Mouse (Mus musculus): ENCODE measurements around the gene Sema6d. TPM values are rescaled to one million over a fixed set of nuclear protein-coding genes. Genes with fewer than 3 reads are reported as not detected.

Gene Sema6d
- polyA plus RNA-seq, 1 experiment: 0.60 TPM

GRCm38 (mm10) chr2:124435382-124436002, 345.7 kb downstream of the Sema6d start:
- H3K4me3 ChIP-seq (ENCODE audit: low read depth, low read length): no peak overlapping the region
- no peak for TF ChIP-seq EP300 (IDR thresholded peaks at IDR 0.05; ENCODE audit: insufficient read depth, low read depth, low read length)
- no peak for TF ChIP-seq CTCF (IDR thresholded peaks at IDR 0.05; ENCODE audit: low read depth, low read length)
- TF ChIP-seq POLR2A (IDR thresholded peaks at IDR 0.05; ENCODE audit: insufficient read depth, low read length): no peak
- no peak overlapping the region for H3K9ac ChIP-seq (ENCODE audit: low read depth, poor library complexity, severe bottlenecking)
- no peak overlapping the region for H3K27ac ChIP-seq (ENCODE audit: insufficient read depth, low read length)
- H3K9me3 ChIP-seq (replicated peaks; ENCODE audit: control insufficient read depth, insufficient read depth, low read length, poor library complexity, severe bottlenecking): no peaks in the 10 kb centered on the region
- no peaks in the 10 kb centered on the region for H3K4me1 ChIP-seq (ENCODE audit: control insufficient read depth, insufficient read depth, low read length)
- H3K36me3 ChIP-seq (ENCODE audit: control insufficient read depth, insufficient read depth, low read length, poor library complexity, severe bottlenecking): no peaks in the 10 kb centered on the region
- no peaks in the 10 kb centered on the region for H3K27me3 ChIP-seq (ENCODE audit: control insufficient read depth, insufficient read depth, low read length, poor library complexity, severe bottlenecking)

GRCm38 (mm10) chr2:124436704-124437103, 346.9 kb downstream of the Sema6d start:
- Histone ChIP-seq H3K4me3 (ENCODE audit: low read depth, low read length) (no peak overlapping the region), H3K9me3 (replicated peaks; ENCODE audit: control insufficient read depth, insufficient read depth, low read length, poor library complexity, severe bottlenecking) (no peaks in the 10 kb centered on the region), H3K27ac (ENCODE audit: insufficient read depth, low read length) (no peak overlapping the region), H3K4me1 (ENCODE audit: control insufficient read depth, insufficient read depth, low read length) (no peaks in the 10 kb centered on the region), H3K27me3 (ENCODE audit: control insufficient read depth, insufficient read depth, low read length, poor library complexity, severe bottlenecking) (no peaks in the 10 kb centered on the region), H3K36me3 (ENCODE audit: control insufficient read depth, insufficient read depth, low read length, poor library complexity, severe bottlenecking) (no peaks in the 10 kb centered on the region), H3K9ac (ENCODE audit: low read depth, poor library complexity, severe bottlenecking) (no peak overlapping the region)
- TF ChIP-seq CTCF (IDR thresholded peaks at IDR 0.05; ENCODE audit: low read depth, low read length) (no peak), POLR2A (IDR thresholded peaks at IDR 0.05; ENCODE audit: insufficient read depth, low read length) (no peak), EP300 (IDR thresholded peaks at IDR 0.05; ENCODE audit: insufficient read depth, low read depth, low read length) (no peak)

- no peaks in the 10 kb centered on the region for H3K27me3 ChIP-seq (ENCODE audit: control insufficient read depth, insufficient read depth, low read length, poor library complexity, severe bottlenecking)
- TF ChIP-seq EP300 (IDR thresholded peaks at IDR 0.05; ENCODE audit: insufficient read depth, low read depth, low read length): no peak
- no peak for TF ChIP-seq CTCF (IDR thresholded peaks at IDR 0.05; ENCODE audit: low read depth, low read length)
- no peak for TF ChIP-seq POLR2A (IDR thresholded peaks at IDR 0.05; ENCODE audit: insufficient read depth, low read length)
These were observed 354.4 kb downstream of the Sema6d start for GRCm38 (mm10) chr2:124444199-124444598.

GRCm38 (mm10) chr2:124455881-124456280, 366.1 kb downstream of the Sema6d start:
- Histone ChIP-seq H3K4me1 (ENCODE audit: control insufficient read depth, insufficient read depth, low read length) (no peaks in the 10 kb centered on the region), H3K36me3 (ENCODE audit: control insufficient read depth, insufficient read depth, low read length, poor library complexity, severe bottlenecking) (no peaks in the 10 kb centered on the region), H3K9ac (ENCODE audit: low read depth, poor library complexity, severe bottlenecking) (no peak overlapping the region), H3K9me3 (replicated peaks; ENCODE audit: control insufficient read depth, insufficient read depth, low read length, poor library complexity, severe bottlenecking) (no peaks in the 10 kb centered on the region; the same call in 1 of the 2 replicates), H3K27me3 (ENCODE audit: control insufficient read depth, insufficient read depth, low read length, poor library complexity, severe bottlenecking) (no peaks in the 10 kb centered on the region), H3K4me3 (ENCODE audit: low read depth, low read length) (no peak overlapping the region), H3K27ac (ENCODE audit: insufficient read depth, low read length) (no peak overlapping the region)
- no peak for TF ChIP-seq CTCF (IDR thresholded peaks at IDR 0.05; ENCODE audit: low read depth, low read length)
- no peak for TF ChIP-seq POLR2A (IDR thresholded peaks at IDR 0.05; ENCODE audit: insufficient read depth, low read length)
- no peak for TF ChIP-seq EP300 (IDR thresholded peaks at IDR 0.05; ENCODE audit: insufficient read depth, low read depth, low read length)

More at GRCm38 (mm10) chr2:124444199-124444598, 354.4 kb downstream of the Sema6d start:
- no peak overlapping the region for H3K9ac ChIP-seq (ENCODE audit: low read depth, poor library complexity, severe bottlenecking)
- no peak overlapping the region for H3K4me3 ChIP-seq (ENCODE audit: low read depth, low read length)
- no peaks in the 10 kb centered on the region for H3K36me3 ChIP-seq (ENCODE audit: control insufficient read depth, insufficient read depth, low read length, poor library complexity, severe bottlenecking)
- H3K9me3 ChIP-seq (replicated peaks; ENCODE audit: control insufficient read depth, insufficient read depth, low read length, poor library complexity, severe bottlenecking): no peaks in the 10 kb centered on the region
- H3K4me1 ChIP-seq (ENCODE audit: control insufficient read depth, insufficient read depth, low read length): no peaks in the 10 kb centered on the region
- H3K27ac ChIP-seq (ENCODE audit: insufficient read depth, low read length): no peak overlapping the region

GRCm38 (mm10) chr2:124456999-124457398, 367.2 kb downstream of the Sema6d start:
- H3K4me1 ChIP-seq (ENCODE audit: control insufficient read depth, insufficient read depth, low read length): no peaks in the 10 kb centered on the region
- H3K27ac ChIP-seq (ENCODE audit: insufficient read depth, low read length): no peak overlapping the region
- TF ChIP-seq EP300 (IDR thresholded peaks at IDR 0.05; ENCODE audit: insufficient read depth, low read depth, low read length) (no peak), POLR2A (IDR thresholded peaks at IDR 0.05; ENCODE audit: insufficient read depth, low read length) (no peak), CTCF (IDR thresholded peaks at IDR 0.05; ENCODE audit: low read depth, low read length) (no peak)
- H3K36me3 ChIP-seq (ENCODE audit: control insufficient read depth, insufficient read depth, low read length, poor library complexity, severe bottlenecking): no peaks in the 10 kb centered on the region
- H3K9ac ChIP-seq (ENCODE audit: low read depth, poor library complexity, severe bottlenecking): no peak overlapping the region
- no peaks in the 10 kb centered on the region for H3K27me3 ChIP-seq (ENCODE audit: control insufficient read depth, insufficient read depth, low read length, poor library complexity, severe bottlenecking)
- no peak overlapping the region for H3K4me3 ChIP-seq (ENCODE audit: low read depth, low read length)
- H3K9me3 ChIP-seq (replicated peaks; ENCODE audit: control insufficient read depth, insufficient read depth, low read length, poor library complexity, severe bottlenecking): no peaks in the 10 kb centered on the region

- H3K4me3 ChIP-seq (ENCODE audit: low read depth, low read length): no peak overlapping the region
- no peaks in the 10 kb centered on the region for H3K27me3 ChIP-seq (ENCODE audit: control insufficient read depth, insufficient read depth, low read length, poor library complexity, severe bottlenecking)
- H3K9ac ChIP-seq (ENCODE audit: low read depth, poor library complexity, severe bottlenecking): no peak overlapping the region
- no peaks in the 10 kb centered on the region for H3K36me3 ChIP-seq (ENCODE audit: control insufficient read depth, insufficient read depth, low read length, poor library complexity, severe bottlenecking)
- H3K4me1 ChIP-seq (ENCODE audit: control insufficient read depth, insufficient read depth, low read length): no peaks in the 10 kb centered on the region
- H3K27ac ChIP-seq (ENCODE audit: insufficient read depth, low read length): no peak overlapping the region
- H3K9me3 ChIP-seq (replicated peaks; ENCODE audit: control insufficient read depth, insufficient read depth, low read length, poor library complexity, severe bottlenecking): no peaks in the 10 kb centered on the region
- no peak for TF ChIP-seq CTCF (IDR thresholded peaks at IDR 0.05; ENCODE audit: low read depth, low read length)
- no peak for TF ChIP-seq POLR2A (IDR thresholded peaks at IDR 0.05; ENCODE audit: insufficient read depth, low read length)
- no peak for TF ChIP-seq EP300 (IDR thresholded peaks at IDR 0.05; ENCODE audit: insufficient read depth, low read depth, low read length)
These were observed 368.3 kb downstream of the Sema6d start for GRCm38 (mm10) chr2:124458028-124458427.

Measured in ES-Bruce4 (cell line).